Mouse (Mus musculus): ENCODE results near the gene Plce1.

Plce1 gene

DNA sequence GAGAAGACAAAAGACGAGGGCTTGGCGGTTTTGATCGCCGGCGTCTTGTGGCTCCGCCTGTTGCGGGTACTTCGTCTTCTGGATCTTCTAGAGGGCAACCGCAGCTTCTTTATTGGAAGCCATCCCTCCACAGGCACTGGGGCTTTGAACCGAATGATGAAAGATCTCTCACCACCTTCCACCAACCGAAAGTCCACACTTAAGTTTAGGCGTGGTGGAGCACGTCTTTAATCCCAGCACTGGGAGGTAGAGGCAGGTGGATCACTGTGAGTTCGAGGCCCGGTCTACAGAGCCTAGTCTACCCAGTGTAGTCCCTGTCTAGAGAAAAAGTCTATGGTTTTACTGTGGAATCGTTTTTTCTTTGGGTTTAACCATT is 338.5 kb downstream of the Plce1 start:
- DNase-seq (ENCODE audit: low spot score in 2 of 2) = no peak

DNA sequence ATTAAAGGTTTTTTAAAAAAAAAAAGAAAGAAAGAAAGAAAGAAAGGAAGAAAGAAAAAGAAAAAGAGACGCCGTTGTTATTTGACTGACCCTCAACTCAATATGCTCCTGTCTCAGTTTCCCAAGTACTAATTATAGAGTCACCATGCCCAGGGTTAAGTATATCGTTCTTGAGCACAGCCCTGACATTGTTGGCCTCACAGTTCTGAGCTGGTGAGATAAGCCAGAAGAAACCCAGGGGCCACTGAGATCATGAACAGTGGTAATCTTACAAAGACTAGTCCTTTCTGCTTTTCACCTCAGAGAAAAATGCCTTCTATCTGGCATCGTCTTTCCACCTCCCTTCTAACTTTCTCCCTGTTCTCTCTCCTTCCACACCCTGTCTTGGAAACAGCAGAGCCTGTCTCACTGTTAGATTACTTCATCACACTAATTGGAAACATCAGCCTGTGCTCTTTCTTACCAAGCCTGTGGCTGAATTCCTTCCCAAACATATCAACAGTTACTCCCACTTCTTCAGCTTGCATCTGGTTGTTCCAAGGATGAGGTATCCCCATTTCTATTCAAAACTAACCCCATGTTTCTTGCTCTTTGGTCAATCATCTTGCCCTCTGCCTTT is 339.4 kb downstream of the Plce1 start:
- no peak for DNase-seq (ENCODE audit: low spot score in 2 of 2)

DNA sequence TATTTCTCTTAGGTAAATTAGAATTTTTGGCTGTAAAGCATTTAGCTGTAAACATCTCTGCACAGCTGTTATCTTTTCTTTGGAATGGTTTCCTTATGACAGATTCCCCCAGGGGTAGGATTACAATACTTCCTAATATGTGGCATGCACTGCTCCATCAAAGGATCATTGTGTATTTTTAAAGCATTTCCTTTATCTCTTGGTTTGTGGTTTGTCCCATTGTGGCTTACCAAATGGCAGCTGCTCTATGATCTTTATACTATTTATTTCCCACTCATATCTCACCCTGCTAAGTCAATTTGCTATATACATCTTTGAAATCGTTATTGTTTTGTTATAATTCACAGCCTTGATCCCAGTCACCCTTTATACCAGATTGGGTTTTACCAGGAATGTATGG is 352.3 kb downstream of the Plce1 start:
- DNase-seq (ENCODE audit: low spot score in 2 of 2) = no peak
